Mouse (Mus musculus): ENCODE data around the gene Serpinb6c. TPM values are rescaled to one million over a fixed set of nuclear protein-coding genes. Genes with fewer than 3 reads are reported as not detected.

Gene Serpinb6c
- polyA plus RNA-seq, 1 experiment: 0.79 TPM

- Histone ChIP-seq H3K27ac (ENCODE audit: control insufficient read depth, insufficient read depth, low read depth, low read length) (no peak overlapping the region), H3K4me3 (ENCODE audit: control insufficient read depth, low read depth, low read length) (no peak overlapping the region), H3K27me3 (ENCODE audit: control insufficient read depth, insufficient read depth, low read length) (no peaks in the 10 kb centered on the region), H3K36me3 (ENCODE audit: control insufficient read depth, insufficient read depth, low read length) (no peaks in the 10 kb centered on the region), H3K4me1 (ENCODE audit: control insufficient read depth, insufficient read depth, low read length) (no peaks in the 10 kb centered on the region; the same call in none of the 2 replicates)
- TF ChIP-seq CTCF (IDR thresholded peaks at IDR 0.05; ENCODE audit: control insufficient read depth, insufficient read depth, insufficient replicate concordance, low read depth, low read length): no peak
- TF ChIP-seq POLR2A (IDR thresholded peaks at IDR 0.05; ENCODE audit: control insufficient read depth, low read depth, low read length): no peak
Observed at GRCm38 (mm10) chr13:33906821-33907220, 1.3 kb upstream of the Serpinb6c start.

GRCm38 (mm10) chr13:33903290-33903689, 2.2 kb downstream of the Serpinb6c start:
- no peak overlapping the region for H3K27ac ChIP-seq (ENCODE audit: control insufficient read depth, insufficient read depth, low read depth, low read length)
- no peaks in the 10 kb centered on the region; the same call in none of the 2 replicates for H3K4me1 ChIP-seq (ENCODE audit: control insufficient read depth, insufficient read depth, low read length)
- H3K36me3 ChIP-seq (ENCODE audit: control insufficient read depth, insufficient read depth, low read length): no peaks in the 10 kb centered on the region
- H3K4me3 ChIP-seq (ENCODE audit: control insufficient read depth, low read depth, low read length): no peak overlapping the region
- H3K27me3 ChIP-seq (ENCODE audit: control insufficient read depth, insufficient read depth, low read length): no peaks in the 10 kb centered on the region
- TF ChIP-seq CTCF (IDR thresholded peaks at IDR 0.05; ENCODE audit: control insufficient read depth, insufficient read depth, insufficient replicate concordance, low read depth, low read length) (no peak), POLR2A (IDR thresholded peaks at IDR 0.05; ENCODE audit: control insufficient read depth, low read depth, low read length) (no peak)

GRCm38 (mm10) chr13:33894207-33894606, 11.3 kb downstream of the Serpinb6c start:
- no peaks in the 10 kb centered on the region for H3K4me1 ChIP-seq (ENCODE audit: control insufficient read depth, insufficient read depth, low read length)
- no peak overlapping the region for H3K4me3 ChIP-seq (ENCODE audit: control insufficient read depth, low read depth, low read length)
- H3K36me3 ChIP-seq (ENCODE audit: control insufficient read depth, insufficient read depth, low read length): no peaks in the 10 kb centered on the region
- no peaks in the 10 kb centered on the region for H3K27me3 ChIP-seq (ENCODE audit: control insufficient read depth, insufficient read depth, low read length)
- TF ChIP-seq POLR2A (IDR thresholded peaks at IDR 0.05; ENCODE audit: control insufficient read depth, low read depth, low read length): no peak
- TF ChIP-seq CTCF (IDR thresholded peaks at IDR 0.05; ENCODE audit: control insufficient read depth, insufficient read depth, insufficient replicate concordance, low read depth, low read length): peak; percentile 22; the same call in 1 of the 2 replicates
- H3K27ac ChIP-seq (ENCODE audit: control insufficient read depth, insufficient read depth, low read depth, low read length): no peak overlapping the region

GRCm38 (mm10) chr13:33843308-33843707, 62.2 kb downstream of the Serpinb6c start, which contains the start of gene Serpinb6e:
Gene Serpinb6e (minus strand): TSS chr13:33843408.
- Histone ChIP-seq H3K36me3 (ENCODE audit: control insufficient read depth, insufficient read depth, low read length) (no peaks in the 10 kb centered on the region), H3K27me3 (ENCODE audit: control insufficient read depth, insufficient read depth, low read length) (no peaks in the 10 kb centered on the region), H3K4me1 (ENCODE audit: control insufficient read depth, insufficient read depth, low read length) (no peaks in the 10 kb centered on the region), H3K27ac (ENCODE audit: control insufficient read depth, insufficient read depth, low read depth, low read length) (no peak within 1 kb of the TSS), H3K4me3 (ENCODE audit: control insufficient read depth, low read depth, low read length) (no peak within 1 kb of the TSS)
- TF ChIP-seq CTCF (IDR thresholded peaks at IDR 0.05; ENCODE audit: control insufficient read depth, insufficient read depth, insufficient replicate concordance, low read depth, low read length) (no peak), POLR2A (IDR thresholded peaks at IDR 0.05; ENCODE audit: control insufficient read depth, low read depth, low read length) (no peak)

GRCm38 (mm10) chr13:33830751-33831150, 74.8 kb downstream of the Serpinb6c start:
- no peaks in the 10 kb centered on the region for H3K36me3 ChIP-seq (ENCODE audit: control insufficient read depth, insufficient read depth, low read length)
- no peaks in the 10 kb centered on the region for H3K27me3 ChIP-seq (ENCODE audit: control insufficient read depth, insufficient read depth, low read length)
- no peak for TF ChIP-seq POLR2A (IDR thresholded peaks at IDR 0.05; ENCODE audit: control insufficient read depth, low read depth, low read length)
- TF ChIP-seq CTCF (IDR thresholded peaks at IDR 0.05; ENCODE audit: control insufficient read depth, insufficient read depth, insufficient replicate concordance, low read depth, low read length): no peak
- no peaks in the 10 kb centered on the region for H3K4me1 ChIP-seq (ENCODE audit: control insufficient read depth, insufficient read depth, low read length)
- no peak overlapping the region for H3K27ac ChIP-seq (ENCODE audit: control insufficient read depth, insufficient read depth, low read depth, low read length)
- H3K4me3 ChIP-seq (ENCODE audit: control insufficient read depth, low read depth, low read length): no peak overlapping the region

Other genes starting within 250 kb of the Serpinb6c start
- 0.07 TPM in 1 of 2 replicates, not detected in the other for gene Serpinb6d, start 244.3 kb downstream of the Serpinb6c start, polyA plus RNA-seq (2012; rRNA removed)
- gene Serpinb6e, start 62.3 kb downstream of the Serpinb6c start, polyA plus RNA-seq (2012; rRNA removed): not detected in 2 replicates
- 24.9 and 28.4 TPM in 2 replicates for gene Nqo2, start 59.0 kb upstream of the Serpinb6c start, polyA plus RNA-seq (2012; rRNA removed)
- 2.2 and 2.6 TPM in 2 replicates for gene Ripk1, start 96.7 kb upstream of the Serpinb6c start, polyA plus RNA-seq (2012; rRNA removed)
- 126 and 136 TPM in 2 replicates for gene Serpinb6a, start 97.1 kb upstream of the Serpinb6c start, polyA plus RNA-seq (2012; rRNA removed)
- gene Bphl, start 131.9 kb upstream of the Serpinb6c start, polyA plus RNA-seq (2012; rRNA removed): 12.3 and 13.1 TPM in 2 replicates
- gene Tubb2a, start 172.3 kb upstream of the Serpinb6c start, polyA plus RNA-seq (2012; rRNA removed): 36.0 and 49.5 TPM in 2 replicates
- 0.46 and 2.1 TPM in 2 replicates for gene Tubb2b, start 224.8 kb upstream of the Serpinb6c start, polyA plus RNA-seq (2012; rRNA removed)